Mouse (Mus musculus): ENCODE data around the gene Hist1h3b.

Hist1h3b gene

DNA sequence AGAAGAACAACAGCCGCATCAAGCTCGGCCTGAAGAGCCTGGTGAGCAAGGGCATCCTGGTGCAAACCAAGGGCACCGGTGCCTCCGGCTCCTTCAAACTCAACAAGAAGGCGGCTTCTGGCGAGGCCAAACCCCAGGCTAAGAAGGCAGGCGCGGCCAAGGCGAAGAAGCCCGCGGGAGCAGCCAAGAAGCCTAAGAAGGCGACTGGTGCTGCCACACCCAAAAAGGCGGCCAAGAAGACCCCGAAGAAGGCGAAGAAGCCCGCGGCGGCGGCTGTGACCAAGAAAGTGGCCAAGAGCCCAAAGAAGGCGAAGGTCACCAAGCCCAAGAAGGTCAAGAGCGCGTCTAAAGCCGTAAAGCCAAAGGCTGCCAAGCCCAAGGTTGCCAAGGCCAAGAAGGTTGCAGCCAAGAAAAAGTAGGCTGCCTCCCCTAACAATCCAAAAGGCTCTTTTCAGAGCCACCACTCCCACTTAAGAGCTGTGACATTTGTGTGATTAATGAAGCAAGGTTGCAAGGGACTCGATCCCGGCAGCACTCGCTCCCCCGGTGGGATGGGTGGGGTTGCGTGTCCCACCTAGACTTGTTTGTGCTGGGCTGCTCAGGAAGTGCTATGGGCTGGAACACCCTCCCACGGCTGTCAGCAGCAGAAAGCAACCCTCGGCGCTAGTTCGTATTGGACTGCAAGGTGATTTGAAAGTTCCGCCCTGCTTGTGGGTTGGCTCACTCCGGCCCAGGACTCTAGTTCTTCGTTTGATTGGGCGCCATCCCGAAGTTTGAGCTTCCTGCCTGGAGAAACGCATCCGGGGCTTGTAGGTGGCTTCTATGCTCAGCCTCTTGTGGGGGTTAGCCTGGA lies 12.8 kb upstream of the Hist1h3b start:
- peak; percentile 90 to 93 for DNase-seq

DNA sequence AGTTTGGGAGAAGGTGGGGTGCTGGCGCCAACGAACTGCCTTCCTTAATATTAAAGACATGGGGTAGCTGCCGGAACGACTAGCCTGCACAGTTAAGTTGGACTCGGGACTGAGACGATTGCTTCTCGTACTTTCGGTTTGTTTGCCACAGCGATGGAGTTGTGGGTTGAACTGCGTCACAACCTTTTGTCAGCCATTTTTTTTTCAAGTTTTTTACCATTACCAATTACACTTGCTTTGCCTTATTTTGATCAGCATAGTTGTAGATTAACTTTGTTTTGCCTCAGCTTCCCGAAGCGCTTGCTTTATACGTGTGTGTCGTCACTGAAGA lies 12.2 kb upstream of the Hist1h3b start:
- no peak for DNase-seq

DNA sequence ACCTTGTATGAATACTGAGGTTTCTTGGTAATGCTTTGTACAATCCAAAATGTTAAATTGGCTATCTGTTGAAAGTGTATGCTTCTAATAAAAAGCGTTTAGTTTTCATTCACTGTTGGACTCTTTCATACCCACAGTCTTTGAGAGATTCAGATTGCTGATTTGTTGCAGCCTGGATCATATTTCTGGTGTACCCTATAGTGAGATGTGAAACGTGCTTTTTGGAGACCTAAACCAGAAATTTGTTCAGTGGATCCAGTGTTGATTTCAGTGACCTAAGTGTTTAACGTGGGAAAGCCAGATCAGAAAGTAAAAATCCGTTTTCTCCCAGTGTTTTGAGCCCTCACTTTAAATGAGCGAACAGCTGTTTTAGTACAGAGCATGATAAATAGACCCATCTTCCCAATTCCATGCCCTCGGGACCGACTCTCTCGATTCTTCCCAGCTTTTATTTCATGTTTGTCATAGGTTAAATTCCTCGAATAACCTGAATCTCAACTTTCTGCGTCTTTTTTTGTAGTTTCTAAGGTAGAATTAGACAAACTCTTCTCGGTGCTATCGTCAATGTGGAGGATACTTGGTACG lies 11.7 kb upstream of the Hist1h3b start:
- no peak for DNase-seq

DNA sequence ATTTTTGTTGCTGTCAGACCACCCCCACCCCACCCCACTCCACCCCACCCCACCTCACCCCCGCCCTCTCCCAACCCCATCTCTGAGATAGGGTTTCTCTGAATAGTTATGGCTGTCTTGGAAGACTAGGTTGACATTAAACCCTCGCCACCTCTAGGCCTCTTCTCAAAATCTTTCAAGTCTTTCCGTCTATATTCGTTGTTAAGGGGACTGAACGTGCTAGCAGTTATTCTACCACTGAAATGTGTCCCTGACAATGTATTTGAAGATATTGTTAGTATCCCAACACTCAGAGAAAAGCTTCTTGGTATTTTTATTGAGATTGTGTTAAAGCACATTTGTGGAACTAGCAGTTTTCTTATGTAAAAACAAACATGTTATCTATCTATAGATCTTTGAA lies 11.2 kb upstream of the Hist1h3b start:
- DNase-seq: no peak

DNA sequence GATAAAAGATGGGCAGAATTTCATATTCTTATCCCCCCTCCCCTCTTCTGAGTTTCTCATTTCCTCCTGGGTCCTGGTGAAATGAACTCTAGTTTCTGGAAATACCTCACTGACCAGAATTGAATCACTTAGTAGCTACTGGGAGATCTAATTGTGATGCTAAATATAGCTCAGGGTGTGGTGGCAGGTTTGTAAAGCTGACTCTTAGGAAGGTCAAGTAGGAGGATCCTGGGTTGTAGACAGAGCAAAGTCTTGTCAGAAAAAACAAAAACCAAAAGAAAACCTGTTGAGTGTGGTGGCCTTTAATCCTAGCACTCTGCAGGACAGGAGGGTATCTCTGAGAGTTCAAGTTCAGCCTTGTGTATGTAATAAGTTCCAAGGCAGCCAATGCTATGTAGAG lies 10.1 kb upstream of the Hist1h3b start:
- no peak for DNase-seq

DNA sequence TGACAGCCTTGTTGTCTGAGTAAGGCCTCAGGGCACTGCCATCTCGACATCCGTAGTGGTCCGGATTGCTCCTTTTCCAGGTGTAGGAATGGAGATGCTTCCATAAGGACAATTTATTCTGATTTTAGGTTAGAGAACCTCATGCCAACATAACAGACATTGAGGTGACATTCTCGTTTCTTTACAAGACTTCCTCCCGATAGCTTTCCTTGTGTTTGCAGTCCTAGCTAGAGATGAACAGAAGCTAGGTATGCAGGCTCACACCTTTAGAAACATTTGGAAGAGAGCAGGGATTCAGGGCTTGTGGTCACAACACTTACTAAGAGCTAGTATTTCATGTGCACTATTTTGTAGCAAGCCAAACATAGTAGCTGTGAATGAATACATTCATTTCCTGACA lies 8.9 kb upstream of the Hist1h3b start:
- DNase-seq: no peak

DNA sequence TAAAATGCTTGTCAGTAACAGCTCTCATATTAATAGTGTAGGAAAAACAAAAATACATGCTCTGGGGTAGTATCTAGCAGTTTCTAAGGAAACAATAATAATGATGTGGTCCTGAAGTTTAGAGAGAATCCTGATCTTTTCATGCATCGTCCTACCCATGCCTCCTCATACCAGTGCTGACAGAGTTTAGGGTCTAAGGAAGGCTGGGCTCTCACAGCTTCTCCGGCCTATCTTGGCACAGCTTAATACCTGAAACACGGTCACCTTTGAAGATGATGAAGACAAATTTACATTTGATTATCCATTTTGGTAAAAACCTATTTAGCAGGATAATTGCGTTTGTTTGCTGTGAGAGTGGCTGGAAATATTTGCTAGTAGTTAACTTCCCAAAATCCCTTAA lies 8.1 kb upstream of the Hist1h3b start:
- DNase-seq: no peak

DNA sequence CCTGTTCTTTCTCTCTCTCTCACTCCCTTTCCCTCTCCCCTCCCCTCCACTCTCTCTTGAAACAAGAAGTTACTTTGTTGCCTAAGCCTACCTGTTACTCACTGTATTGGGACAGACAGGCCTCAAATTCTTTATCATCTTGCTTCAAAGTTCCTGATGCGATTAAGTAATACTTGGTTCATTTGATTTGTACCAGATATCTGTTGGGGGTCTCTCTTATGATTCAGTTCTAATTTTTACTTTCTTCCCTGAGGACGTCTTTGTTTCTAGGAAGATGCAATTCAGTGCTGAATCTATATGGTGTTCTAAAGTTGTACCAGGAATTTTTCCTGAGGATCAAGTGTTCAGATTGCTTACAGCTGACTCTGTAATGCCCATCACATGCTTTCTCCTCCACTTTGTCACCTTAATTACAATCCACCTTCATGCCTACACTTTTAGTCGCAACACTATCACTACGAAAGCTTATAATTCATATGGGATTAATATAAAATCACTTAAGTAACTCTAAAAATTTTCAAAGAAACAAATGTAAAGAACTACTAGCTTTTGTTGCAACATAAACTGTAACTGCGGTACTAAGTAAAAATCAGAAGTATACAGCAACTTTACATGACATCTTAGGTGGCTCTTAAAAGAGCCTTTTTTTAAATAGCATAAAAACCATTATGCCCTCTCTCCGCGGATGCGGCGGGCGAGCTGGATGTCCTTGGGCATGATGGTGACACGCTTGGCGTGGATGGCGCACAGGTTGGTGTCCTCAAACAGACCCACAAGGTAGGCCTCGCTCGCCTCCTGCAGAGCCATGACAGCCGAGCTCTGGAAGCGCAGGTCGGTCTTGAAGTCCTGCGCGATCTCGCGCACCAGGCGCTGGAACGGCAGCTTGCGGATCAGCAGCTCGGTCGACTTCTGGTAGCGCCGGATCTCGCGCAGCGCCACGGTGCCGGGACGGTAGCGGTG lies 7.4 kb upstream of the Hist1h3b start:
- no peak for DNase-seq

DNA sequence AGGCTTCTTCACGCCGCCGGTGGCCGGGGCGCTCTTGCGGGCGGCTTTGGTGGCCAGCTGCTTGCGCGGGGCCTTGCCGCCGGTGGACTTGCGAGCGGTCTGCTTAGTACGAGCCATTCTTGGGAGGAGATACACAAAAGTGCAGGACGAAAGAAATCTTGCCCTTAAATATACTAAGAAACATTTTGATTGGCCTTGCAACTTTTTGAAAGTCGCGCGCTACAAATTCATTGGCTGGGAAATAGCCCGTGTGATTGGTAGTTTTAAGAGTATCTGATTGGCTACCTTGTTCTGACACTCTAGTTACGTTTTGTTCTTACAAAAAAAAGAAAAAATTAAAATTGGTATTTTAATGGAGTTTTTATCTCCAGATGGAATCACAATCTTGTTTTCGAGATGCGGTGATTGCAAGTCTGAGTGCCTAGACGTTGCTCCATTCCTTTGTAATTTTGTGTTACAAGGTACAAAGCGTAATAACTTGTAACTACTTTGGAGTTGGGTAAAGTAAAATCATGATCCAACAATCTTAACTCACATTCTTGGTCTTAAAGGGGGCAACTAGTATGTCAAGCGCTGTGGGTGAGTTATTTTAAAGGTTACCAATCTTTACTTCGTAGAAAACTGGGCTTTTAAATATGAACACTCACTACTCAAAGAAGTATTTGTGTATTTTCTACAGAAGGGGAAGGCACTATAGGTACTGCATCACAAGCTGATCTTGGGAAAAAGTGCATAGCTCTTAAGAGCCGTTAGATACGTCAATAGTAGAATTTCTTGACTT lies 6.5 kb upstream of the Hist1h3b start, which contains the start of gene Hist1h3c:
Gene Hist1h3c, minus strand, starts transcription at position 222 of the 781 bp plus-strand sequence.
- DNase-seq: peak; percentile 92

DNA sequence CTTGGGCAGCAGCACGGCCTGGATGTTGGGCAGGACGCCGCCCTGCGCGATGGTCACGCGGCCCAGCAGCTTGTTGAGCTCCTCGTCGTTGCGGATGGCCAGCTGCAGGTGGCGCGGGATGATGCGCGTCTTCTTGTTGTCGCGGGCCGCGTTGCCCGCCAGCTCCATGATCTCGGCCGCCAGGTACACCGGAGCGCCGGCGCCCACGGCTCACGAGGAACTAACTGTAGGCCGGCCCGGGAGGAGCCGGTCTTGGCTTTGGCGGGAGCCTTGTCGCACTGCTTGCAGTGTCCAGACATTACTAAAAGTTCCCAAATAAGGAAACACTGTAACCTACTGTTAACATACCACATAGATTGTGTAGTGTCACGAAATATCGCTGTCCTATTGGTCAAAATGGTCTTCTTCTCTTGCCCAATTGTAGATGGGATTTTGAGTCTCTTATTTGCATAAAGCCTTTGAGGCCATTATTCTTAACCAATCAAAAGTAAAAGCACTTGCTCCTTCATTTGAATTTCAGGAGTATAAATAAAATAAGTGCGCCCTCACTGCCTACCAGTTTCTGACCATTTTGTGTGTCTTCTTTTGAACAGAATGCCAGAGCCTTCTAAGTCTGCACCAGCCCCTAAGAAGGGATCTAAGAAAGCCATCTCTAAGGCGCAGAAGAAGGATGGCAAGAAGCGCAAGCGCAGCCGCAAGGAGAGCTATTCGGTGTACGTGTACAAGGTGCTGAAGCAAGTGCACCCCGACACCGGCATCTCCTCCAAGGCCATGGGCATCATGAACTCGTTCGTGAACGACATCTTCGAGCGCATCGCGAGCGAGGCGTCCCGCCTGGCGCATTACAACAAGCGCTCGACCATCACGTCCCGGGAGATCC lies 5.6 kb upstream of the Hist1h3b start, which contains the start of gene Hist1h2bb:
Gene Hist1h2bb, plus strand, starts transcription at position 534 of the 880 bp plus-strand sequence.
- peak; percentile 63 to 76 for DNase-seq

DNA sequence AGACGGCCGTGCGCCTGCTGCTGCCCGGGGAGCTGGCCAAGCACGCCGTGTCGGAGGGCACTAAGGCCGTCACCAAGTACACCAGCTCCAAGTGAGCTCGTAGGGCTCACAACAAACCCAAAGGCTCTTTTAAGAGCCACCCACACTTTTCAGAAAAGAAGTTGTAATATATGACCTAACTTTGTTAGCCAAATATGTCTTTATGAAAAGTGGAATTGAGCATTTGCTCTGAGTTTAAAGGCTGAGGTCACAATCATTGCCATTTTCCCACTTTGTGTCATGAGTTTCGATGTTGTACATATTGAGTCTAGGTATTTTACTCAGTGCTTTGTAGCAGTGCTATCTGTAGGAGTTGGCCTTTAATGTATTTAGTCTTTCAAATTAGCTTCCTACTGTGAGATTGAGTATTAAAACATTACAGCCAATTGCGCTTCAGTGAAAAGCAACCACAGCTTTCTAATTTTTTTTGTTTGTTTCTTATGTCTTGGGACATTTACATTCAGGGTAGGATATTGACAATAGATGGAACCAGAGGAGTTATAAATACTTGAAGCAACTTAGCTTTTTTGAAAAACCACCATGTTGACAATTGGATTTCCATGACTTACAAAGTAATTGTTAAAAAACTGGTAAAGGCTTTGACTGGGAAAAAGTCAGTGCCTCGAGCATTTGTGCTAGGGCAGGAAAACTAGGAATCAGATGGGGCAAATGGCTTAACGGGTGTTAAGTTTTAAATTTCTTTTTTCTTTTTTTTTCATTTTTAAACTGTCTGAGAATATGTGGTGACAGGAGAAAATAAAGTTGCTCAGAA lies 4.8 kb upstream of the Hist1h3b start:
- DNase-seq: no peak

DNA sequence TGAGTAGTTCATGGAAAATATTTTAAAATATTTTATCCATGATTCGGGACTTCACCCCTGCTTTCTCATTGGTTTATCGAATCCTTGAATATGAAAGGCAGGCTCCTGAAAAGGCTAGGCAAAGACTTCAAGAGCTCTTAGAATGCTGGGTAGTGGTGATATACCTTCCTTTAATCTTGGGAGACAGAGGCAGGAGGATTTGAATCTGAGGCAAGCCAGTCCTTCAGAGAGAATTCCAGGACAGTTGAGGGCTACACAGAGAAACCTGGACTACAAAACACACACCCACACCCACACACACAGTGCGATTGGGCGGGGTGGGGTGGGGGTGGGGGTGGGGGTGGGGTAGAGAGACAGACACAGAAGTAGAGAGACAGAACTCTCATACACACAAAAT lies 4.2 kb upstream of the Hist1h3b start:
- no peak for DNase-seq

DNA sequence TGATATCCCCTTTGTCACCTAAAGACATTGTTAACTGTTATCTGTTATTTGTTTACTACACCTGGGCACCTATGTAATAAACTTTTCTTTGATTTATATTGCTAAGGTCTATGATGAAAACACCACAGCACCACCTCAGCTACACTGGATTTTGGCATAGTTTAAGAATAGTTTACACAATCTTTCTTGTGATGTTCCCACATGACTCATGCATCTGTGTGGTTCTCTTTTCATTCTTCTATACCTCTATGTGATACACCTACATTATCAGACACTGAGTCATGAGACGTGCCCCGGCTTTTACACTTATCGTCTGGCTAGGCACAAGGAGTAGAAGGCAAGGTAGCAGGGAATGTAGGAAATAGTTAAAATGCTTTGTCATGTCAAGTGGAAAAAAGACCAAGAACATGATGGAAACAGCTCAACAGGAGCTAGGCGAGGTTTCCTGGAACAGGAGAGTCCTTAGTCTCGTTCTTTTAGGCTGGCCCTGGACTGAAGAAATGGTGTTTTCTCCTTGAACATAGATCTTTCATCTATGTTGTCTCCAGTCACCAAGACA lies 2.4 kb upstream of the Hist1h3b start:
- no peak for DNase-seq

DNA sequence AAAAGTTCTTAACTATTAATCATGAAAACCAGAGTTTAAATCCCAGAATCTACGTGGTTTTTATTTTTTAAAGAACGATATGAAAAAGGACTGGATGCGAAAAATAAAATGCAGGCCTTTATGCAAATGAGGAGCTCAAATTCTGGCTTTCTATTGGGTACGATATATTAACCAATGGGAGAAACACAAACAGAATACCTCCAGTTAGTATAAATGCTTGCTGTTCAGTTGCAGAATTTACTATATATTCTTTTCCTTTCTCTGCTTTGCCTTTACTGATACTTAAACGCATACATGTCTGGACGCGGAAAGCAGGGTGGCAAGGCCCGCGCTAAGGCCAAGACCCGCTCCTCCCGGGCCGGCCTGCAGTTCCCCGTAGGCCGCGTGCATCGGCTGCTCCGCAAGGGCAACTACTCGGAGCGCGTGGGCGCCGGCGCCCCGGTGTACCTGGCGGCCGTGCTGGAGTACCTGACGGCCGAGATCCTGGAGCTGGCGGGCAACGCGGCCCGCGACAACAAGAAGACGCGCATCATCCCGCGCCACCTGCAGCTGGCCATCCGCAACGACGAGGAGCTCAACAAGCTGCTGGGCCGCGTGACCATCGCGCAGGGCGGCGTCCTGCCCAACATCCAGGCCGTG lies 1.1 kb upstream of the Hist1h3b start, which contains the start of gene Hist1h2ab:
Gene Hist1h2ab, plus strand, starts transcription at position 288 of the 639 bp plus-strand sequence.
- peak; percentile 56 to 63 for DNase-seq

DNA sequence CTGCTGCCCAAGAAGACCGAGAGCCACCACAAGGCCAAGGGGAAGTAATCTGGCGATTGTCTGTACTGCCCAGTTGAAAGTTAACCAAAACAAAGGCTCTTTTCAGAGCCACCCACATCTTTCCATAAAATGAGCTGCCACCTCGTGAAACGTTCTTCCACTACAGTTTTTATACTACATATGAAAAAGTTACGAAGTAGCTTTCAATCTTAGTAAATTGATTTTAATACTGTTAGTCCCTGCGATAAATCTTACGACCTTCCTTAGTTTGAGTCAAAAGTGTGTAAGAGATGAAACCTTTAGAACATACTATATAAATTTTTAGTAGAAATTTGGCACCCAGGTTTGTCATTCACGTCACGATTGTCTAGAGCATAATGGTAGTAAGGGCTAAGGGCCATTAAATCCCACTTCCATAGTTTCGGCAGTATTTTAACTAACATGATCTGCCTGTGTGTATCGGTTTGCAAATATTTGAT lies 550 bp upstream of the Hist1h3b start:
- DNase-seq: no peak

DNA sequence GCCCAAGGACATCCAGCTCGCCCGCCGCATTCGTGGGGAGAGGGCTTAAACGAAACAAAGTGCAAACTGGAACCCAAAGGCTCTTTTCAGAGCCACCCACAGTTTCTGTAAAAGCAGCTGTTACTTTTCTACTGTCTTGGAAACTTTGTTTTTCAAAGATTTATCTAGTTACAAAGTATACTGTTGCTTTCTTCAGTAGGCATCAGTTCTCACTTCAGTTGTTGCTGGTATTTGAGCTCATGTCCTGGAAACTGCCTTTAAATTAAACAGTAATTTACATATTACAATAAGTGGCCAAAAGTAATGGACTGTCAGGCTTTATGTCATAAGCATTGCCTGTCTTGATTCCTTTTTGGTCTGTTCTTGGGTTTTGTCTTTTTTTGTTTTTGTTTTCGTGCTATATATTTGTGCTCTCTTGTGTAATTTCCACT lies 690 bp downstream of the Hist1h3b start:
- DNase-seq: no peak

DNA sequence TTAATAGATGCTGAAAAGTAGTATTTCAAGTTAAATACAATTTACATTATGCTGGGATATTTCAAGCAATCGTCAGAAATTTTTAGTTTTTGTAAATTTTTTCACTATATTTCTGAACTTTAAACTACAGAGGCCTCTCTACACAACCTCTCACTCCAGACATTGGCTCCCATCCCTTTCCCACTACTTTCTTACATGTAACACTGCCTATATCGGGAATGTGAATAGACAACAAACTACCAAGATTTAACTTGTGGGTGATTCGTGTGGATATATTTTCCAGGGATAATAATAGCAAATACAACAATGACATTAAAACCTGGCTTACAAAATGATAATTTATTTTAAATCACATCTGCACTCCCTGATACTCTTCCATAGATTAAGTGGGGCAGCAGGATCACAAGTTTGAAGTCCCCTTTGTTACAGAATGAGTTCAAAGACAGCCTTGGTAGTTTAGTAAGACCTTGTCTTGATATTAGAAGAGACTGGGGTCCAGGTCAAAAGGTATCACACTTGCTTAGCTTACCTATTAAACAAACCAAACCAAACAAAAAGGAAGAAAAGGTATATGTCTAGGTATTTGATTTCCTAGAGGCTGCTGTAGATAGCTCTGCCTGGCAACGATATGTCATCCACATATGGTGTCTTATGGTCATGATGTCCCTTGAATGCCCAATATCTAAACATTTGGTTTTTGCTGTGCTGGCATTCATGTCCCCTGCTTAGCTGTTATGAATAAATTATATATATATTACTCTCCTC lies 1.4 kb downstream of the Hist1h3b start:
- DNase-seq: no peak

DNA sequence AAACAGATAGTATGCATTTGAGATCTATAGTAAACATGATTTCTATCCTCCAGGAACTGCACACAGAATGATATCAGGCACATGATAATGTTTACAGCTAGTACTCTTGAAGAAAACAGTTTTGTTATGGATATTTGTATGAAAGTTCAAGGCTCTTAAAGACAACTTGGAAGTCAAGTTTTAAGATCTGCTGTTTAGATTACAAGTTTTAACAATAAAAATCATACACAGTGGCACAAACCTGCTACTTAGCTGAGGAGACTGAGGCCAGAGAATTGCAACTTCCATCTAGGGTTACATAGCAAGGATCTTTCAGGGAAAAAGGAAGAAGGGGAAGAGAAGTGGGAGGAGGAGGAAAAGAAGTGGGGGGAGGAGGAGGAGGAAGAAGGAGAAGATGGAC lies 2.9 kb downstream of the Hist1h3b start:
- DNase-seq: no peak

DNA sequence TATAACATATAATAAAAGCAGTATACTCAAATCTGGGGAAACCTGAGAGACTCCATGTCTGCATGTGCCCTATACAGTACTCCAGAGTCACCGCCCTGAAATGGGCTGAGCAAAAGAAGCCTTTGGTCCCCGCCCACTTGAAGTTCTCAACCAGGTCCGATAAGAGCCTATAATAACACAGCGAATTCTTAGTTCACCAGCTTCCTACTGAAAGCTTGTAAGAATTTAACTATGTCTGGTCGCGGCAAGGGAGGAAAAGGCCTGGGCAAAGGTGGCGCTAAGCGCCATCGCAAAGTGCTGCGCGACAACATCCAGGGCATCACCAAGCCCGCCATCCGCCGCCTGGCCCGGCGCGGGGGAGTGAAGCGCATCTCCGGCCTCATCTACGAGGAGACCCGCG lies 4.7 kb downstream of the Hist1h3b start, which contains the start of gene Hist1h4b:
Gene Hist1h4b, plus strand, starts transcription at position 224 of the 400 bp plus-strand sequence.
- DNase-seq: peak; percentile 91 to 94

Measured in cerebellum, postnatal 10 days (tissue).